Mouse (Mus musculus) bone marrow, adult 2 months (tissue): Measurements from ENCODE around the gene Igfbp6.

Source experiments
- CTCF ChIP-seq: fragments of 200-500 bp; IDR thresholded peaks from 2 replicates; pipeline ENCODE4 v1.5.1; 2011; ENCODE audit warnings: low read length, control low read depth; ENCODE audit not compliant: control insufficient read depth, insufficient read depth
- POLR2A ChIP-seq: fragments of 200-500 bp; IDR thresholded peaks from 2 replicates; pipeline ENCODE4 v1.6.1; 2011; ENCODE audit warnings: low read depth, mild to moderate bottlenecking, control low read depth, low read length, borderline replicate concordance; ENCODE audit not compliant: control insufficient read depth

GRCm38 (mm10) chr15:102176571-102177316 is 32.6 kb downstream of the Igfbp6 start:
- TF ChIP-seq CTCF, result no peak
- no peak for TF ChIP-seq POLR2A
